Mouse (Mus musculus) neutrophil, adult 59 days (primary cell): ENCODE measurements around the gene Phf20. TPM values are rescaled to one million over a fixed set of nuclear protein-coding genes. Genes with fewer than 3 reads are reported as not detected.

Source experiments
- total RNA-seq, 2 experiments: library from RNA; stranded (reverse); gene quantifications; 1 replicate in 1 of 2; 2 replicates in 1 of 2; pipeline ENCODE4 v1.2.4; 2023

Gene Phf20
- 10 to 100 TPM; 20.3 to 30.4 TPM for total RNA-seq

DNA sequence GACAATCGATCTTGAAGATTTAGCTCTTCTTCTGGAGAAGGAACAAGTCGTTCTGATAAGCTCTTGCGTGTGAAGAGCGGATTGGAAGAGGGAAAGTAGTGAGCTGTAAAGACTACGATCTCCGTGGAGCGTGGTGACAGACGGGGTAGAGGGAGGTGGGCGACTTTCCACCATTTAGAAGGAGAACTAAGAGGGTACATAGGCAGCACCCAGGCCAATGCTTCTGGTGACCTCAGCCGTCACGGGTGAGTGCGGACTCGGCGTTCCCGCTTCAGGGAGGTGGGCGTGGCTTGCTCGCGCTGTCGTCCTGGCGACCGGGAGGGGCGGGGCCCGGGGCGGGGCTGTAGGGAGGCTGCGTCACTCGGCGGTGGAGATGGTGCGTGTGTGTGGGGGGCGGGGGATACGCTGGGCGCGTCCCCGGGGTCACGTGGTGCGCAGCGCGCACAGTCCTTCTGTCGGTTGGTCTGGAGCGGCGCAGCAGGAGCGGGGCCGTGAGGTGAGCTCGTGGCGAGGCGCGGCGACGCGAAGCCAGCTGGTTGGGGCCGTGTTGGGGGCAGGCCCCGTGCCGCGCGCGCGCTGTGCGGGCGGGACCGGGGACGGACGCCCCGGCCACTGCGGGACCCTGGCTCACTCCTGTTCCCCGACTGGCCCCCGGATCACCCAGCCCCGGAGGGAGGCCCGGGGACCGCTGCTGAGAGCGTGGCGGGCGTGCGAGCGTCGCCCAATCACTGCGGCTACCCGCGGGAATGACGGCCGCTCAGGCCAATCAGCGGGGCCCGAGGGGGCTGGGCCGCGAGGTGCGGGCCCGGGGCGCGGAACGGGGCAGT lies at the start of gene Phf20:
Gene Phf20 (plus strand): TSS at position 165 of the 827 bp plus-strand sequence.

GRCm38 (mm10) chr2:156180094-156180821 lies 16.0 kb upstream of the Phf20 start, which contains the start of gene Rbm39:
TSS of gene Rbm39 (minus strand) at chr2:156180238.

DNA sequence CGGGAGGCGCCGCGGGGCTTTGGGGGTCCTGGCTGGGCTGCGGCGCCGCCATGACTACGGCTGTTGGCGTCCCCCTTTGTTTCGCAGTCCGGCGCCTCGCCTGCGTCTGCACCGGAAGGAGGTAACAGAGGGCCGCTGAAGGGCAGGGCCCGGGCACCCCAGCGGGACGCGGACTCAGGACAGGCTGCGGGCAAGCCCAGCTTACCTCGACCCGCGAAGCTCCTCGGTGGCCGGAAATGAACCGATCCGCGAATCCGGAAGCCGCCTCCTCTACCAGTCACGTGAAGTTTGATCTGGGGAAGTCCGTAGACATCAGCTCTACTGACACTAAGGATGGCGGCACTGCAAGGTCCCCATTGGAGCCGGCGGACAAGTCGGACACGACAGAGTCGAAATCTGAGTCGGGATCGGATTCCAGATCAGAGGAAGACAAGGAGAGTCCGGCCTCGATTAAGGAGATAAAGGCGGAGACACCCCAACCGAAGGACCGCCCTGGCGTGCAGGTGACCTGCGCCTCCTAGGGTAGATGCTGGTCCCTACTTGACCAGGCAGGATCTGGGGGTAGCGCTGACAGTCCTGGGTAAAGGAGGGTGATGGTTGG lies 116.1 kb downstream of the Phf20 start, which contains the start of the genes Cnbd2 and Scand1:
Gene Cnbd2 (plus strand): TSS at position 3 of the 601 bp plus-strand sequence.
Gene Scand1 (minus strand): TSS at position 408 of the 601 bp plus-strand sequence.

Other genes with a start within 250 kb of the Phf20 start
- gene Cep250, start 240.0 kb upstream of the Phf20 start, total RNA-seq, result 10 to 100 TPM; 56.6 to 70.4 TPM
- gene 6430550D23Rik, start 188.5 kb upstream of the Phf20 start, total RNA-seq, result under 1 TPM; 0.20 to 0.40 TPM
- 10 to 100 TPM; 64.3 to 65.9 TPM for gene Ergic3, start 188.4 kb upstream of the Phf20 start, total RNA-seq
- gene Fer1l4, start 143.5 kb upstream of the Phf20 start, total RNA-seq, result not detected
- gene Spag4, start 131.3 kb upstream of the Phf20 start, total RNA-seq, result 1 to 10 TPM; 1.1 to 1.3 TPM
- 10 to 100 TPM; 80.8 to 84.7 TPM for gene Cpne1, start 84.5 kb upstream of the Phf20 start, total RNA-seq
- 10 to 100 TPM; 27.6 to 30.1 TPM for gene Rbm12, start 84.5 kb upstream of the Phf20 start, total RNA-seq
- gene Gm28036, start 69.4 kb upstream of the Phf20 start, total RNA-seq, result 10 to 100 TPM in 1 of 2 experiments, 1 to 10 TPM in 1; 9.9 to 13.4 TPM
- 10 to 100 TPM; 51.6 to 55.7 TPM for gene Romo1, start 52.4 kb upstream of the Phf20 start, total RNA-seq
- 10 to 100 TPM; 15.4 to 16.6 TPM for gene Nfs1, start 52.3 kb upstream of the Phf20 start, total RNA-seq
- gene Rbm39, start 16.2 kb upstream of the Phf20 start, total RNA-seq, result 1,000 to 10,000 TPM; 1,069 to 1,095 TPM
- gene Cnbd2, start 115.8 kb downstream of the Phf20 start, total RNA-seq, result 1 to 10 TPM; 4.9 to 9.4 TPM
- 100 to 1,000 TPM; 136 to 141 TPM for gene Scand1, start 116.2 kb downstream of the Phf20 start, total RNA-seq
- under 1 TPM; 0.47 to 0.82 TPM for gene Epb41l1, start 224.4 kb downstream of the Phf20 start, total RNA-seq